Comparison of ENCODE assay signal across 11 mouse cellular contexts in the genomic region with DNA sequence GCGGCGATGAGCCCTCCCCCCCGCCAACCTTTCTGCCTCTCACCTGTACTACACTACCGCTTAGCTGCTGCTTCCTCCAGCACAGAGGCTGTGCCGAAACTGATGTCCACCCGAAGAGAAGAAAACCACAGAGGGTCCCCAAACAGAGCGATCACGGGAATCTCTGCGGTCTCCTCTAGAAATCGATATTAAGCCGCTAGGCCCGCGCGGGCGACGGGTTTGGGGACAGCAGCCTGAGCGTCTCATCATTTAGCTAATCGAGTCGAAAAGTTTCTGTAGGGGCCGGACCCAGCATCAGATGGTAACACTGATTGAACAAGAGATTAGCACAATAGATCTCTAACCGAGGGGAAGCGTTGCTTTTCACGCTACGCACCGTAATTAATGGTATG. TPM values are rescaled to one million over a fixed set of nuclear protein-coding genes. Genes with fewer than 3 reads are reported as not detected.
A peak's percentile ranks its signal among the peaks of the same experiment; 100 is the strongest.
DNase-seq lines count a peak whose midpoint lies in the region; ATAC-seq lines count a peak whose summit lies in the region.
"Had no signal": no experiment of that assay in that cellular context is flagged by ENCODE, and none has a peak within 500 bp of the region (broad histone marks: within the 10 kb centered on the region; RNA-seq: fewer than 3 reads in every experiment).

No protein-coding gene starts in this region.

- peaks cover 91% of the 10 kb centered on the region for H3K27me3 ChIP-seq in hindbrain, embryonic 11.5 days (ENCODE audit: control insufficient read depth, insufficient read depth, low read length)
- H3K27me3 ChIP-seq in hindbrain, embryonic 16.5 days (replicated peaks; ENCODE audit: control insufficient read depth, insufficient read depth, low read length), result peaks cover 53% of the 10 kb centered on the region
- H3K27me3 ChIP-seq in neural tube, embryonic 11.5 days (ENCODE audit: control insufficient read depth, insufficient read depth, low read length), result peaks cover 99% of the 10 kb centered on the region
- peaks cover 100% of the 10 kb centered on the region for H3K27me3 ChIP-seq in embryonic facial prominence, embryonic 10.5 days (replicated peaks; ENCODE audit: low read depth, poor library complexity, severe bottlenecking)
- H3K27me3 ChIP-seq in neural tube, embryonic 12.5 days (replicated peaks), result peaks cover 95% of the 10 kb centered on the region

- no peak overlapping the region for H3K4me2 ChIP-seq in hindbrain, embryonic 11.5 days (replicated peaks; ENCODE audit: low read depth, low read length)
- H3K4me2 ChIP-seq in hindbrain, embryonic 16.5 days (ENCODE audit: low read length), result no peak overlapping the region
- peak overlapping the region; percentile 30 for H3K4me2 ChIP-seq in neural tube, embryonic 11.5 days (ENCODE audit: low read depth)
- peak overlapping the region; percentile 40 for H3K4me2 ChIP-seq in neural tube, embryonic 12.5 days (replicated peaks)

- H3K36me3 ChIP-seq in hindbrain, embryonic 11.5 days (ENCODE audit: control insufficient read depth, insufficient read depth, low read length), result no peaks in the 10 kb centered on the region
- H3K36me3 ChIP-seq in hindbrain, embryonic 16.5 days (ENCODE audit: control insufficient read depth, insufficient read depth, low read length), result no peaks in the 10 kb centered on the region
- no peaks in the 10 kb centered on the region for H3K36me3 ChIP-seq in neural tube, embryonic 11.5 days (ENCODE audit: control insufficient read depth, insufficient read depth, low read length)
- no peaks in the 10 kb centered on the region for H3K36me3 ChIP-seq in embryonic facial prominence, embryonic 10.5 days (replicated peaks)
- H3K36me3 ChIP-seq in neural tube, embryonic 12.5 days, result no peaks in the 10 kb centered on the region

- WGBS in hindbrain, embryonic 11.5 days, result under 1% methylated on average over 25 of the region's 25 CpGs
- WGBS in hindbrain, embryonic 16.5 days, result 1% methylated on average over 25 of the region's 25 CpGs
- under 1% methylated on average over 25 of the region's 25 CpGs for WGBS in neural tube, embryonic 11.5 days
- whole genome bisulfite sequencing in embryonic facial prominence, embryonic 10.5 days, result under 1% methylated on average over 25 of the region's 25 CpGs
- under 1% methylated on average over 25 of the region's 25 CpGs for WGBS in neural tube, embryonic 12.5 days

- no peaks in the 10 kb centered on the region for H3K9me3 ChIP-seq in hindbrain, embryonic 11.5 days (ENCODE audit: control insufficient read depth, low read length)
- H3K9me3 ChIP-seq in hindbrain, embryonic 16.5 days (ENCODE audit: control insufficient read depth, low read length), result no peaks in the 10 kb centered on the region
- H3K9me3 ChIP-seq in neural tube, embryonic 11.5 days (ENCODE audit: control insufficient read depth, low read length), result no peaks in the 10 kb centered on the region
- H3K9me3 ChIP-seq in embryonic facial prominence, embryonic 10.5 days, result no peaks in the 10 kb centered on the region
- H3K9me3 ChIP-seq in neural tube, embryonic 12.5 days, result no peaks in the 10 kb centered on the region

- peaks cover 11% of the 10 kb centered on the region for H3K4me1 ChIP-seq in hindbrain, embryonic 11.5 days (replicated peaks; ENCODE audit: control insufficient read depth, insufficient read depth, low read length)
- peaks cover 10% of the 10 kb centered on the region for H3K4me1 ChIP-seq in hindbrain, embryonic 16.5 days (ENCODE audit: control insufficient read depth, insufficient read depth, low read depth, low read length)
- peaks cover 5% of the 10 kb centered on the region for H3K4me1 ChIP-seq in neural tube, embryonic 11.5 days (ENCODE audit: control insufficient read depth, insufficient read depth, low read length)
- peaks cover 44% of the 10 kb centered on the region for H3K4me1 ChIP-seq in embryonic facial prominence, embryonic 10.5 days
- H3K4me1 ChIP-seq in neural tube, embryonic 12.5 days, result peaks cover 23% of the 10 kb centered on the region; the same call in 1 of the 2 replicates

- 0 out of 2 replicates have a peak overlapping the region, but pooled peaks have one; percentile 6 for H3K4me3 ChIP-seq in hindbrain, embryonic 11.5 days (ENCODE audit: low read depth, low read length)
- no peak overlapping the region; the same call in 1 of the 2 replicates for H3K4me3 ChIP-seq in hindbrain, embryonic 16.5 days (ENCODE audit: low read length)
- H3K4me3 ChIP-seq in neural tube, embryonic 11.5 days (ENCODE audit: low read depth, low read length), result peak overlapping the region; percentile 2; the same call in 1 of the 2 replicates
- H3K4me3 ChIP-seq in embryonic facial prominence, embryonic 10.5 days, result peak overlapping the region; percentile 29; the same call in 1 of the 2 replicates
- peak overlapping the region; percentile 27 for H3K4me3 ChIP-seq in neural tube, embryonic 12.5 days

- peak; percentile 77 for DNase-seq in hindbrain, embryonic 11.5 days (ENCODE audit: low spot score)
- peak; percentile 65 for DNase-seq in neural tube, embryonic 11.5 days (ENCODE audit: low spot score)
- no peak for DNase-seq in neural tube, embryonic 10.5 days (ENCODE audit: extremely low spot score, low spot score)
- peak; percentile 57 for DNase-seq in embryonic facial prominence, embryonic 10.5 days (ENCODE audit: low spot score)
- DNase-seq in natural killer cell, adult 2 months (ENCODE audit: low spot score in 2 of 2), result no peak
- DNase-seq in adrenal gland, adult (ENCODE audit: inconsistent age in 2 of 2, low spot score in 1 of 2), result no peak
- DNase-seq: kidney, postnatal 14 days had no signal

- H3K27ac ChIP-seq in hindbrain, embryonic 11.5 days (ENCODE audit: low read depth, low read length), result no peak overlapping the region
- no peak overlapping the region for H3K27ac ChIP-seq in hindbrain, embryonic 16.5 days (ENCODE audit: low read depth, low read length)
- no peak overlapping the region for H3K27ac ChIP-seq in neural tube, embryonic 11.5 days (ENCODE audit: low read depth, low read length)
- H3K27ac ChIP-seq in embryonic facial prominence, embryonic 10.5 days (replicated peaks), result no peak overlapping the region
- no peak overlapping the region for H3K27ac ChIP-seq in neural tube, embryonic 12.5 days

- 0 out of 2 replicates have a peak overlapping the region, but pooled peaks have one; percentile 5 for H3K9ac ChIP-seq in hindbrain, embryonic 11.5 days (ENCODE audit: low read depth, low read length)
- H3K9ac ChIP-seq in hindbrain, embryonic 16.5 days (ENCODE audit: low read depth, low read length), result no peak overlapping the region
- no peak overlapping the region; the same call in 1 of the 2 replicates for H3K9ac ChIP-seq in neural tube, embryonic 11.5 days (ENCODE audit: low read length)
- H3K9ac ChIP-seq in neural tube, embryonic 12.5 days, result peak overlapping the region; percentile 33

- peak; percentile 23; the same call in 1 of the 2 replicates for ATAC-seq in hindbrain, embryonic 11.5 days (ENCODE audit: low FRiP score)
- no peak for ATAC-seq in hindbrain, embryonic 16.5 days
- peak; percentile 8; the same call in 1 of the 2 replicates for ATAC-seq in neural tube, embryonic 11.5 days (ENCODE audit: insufficient read depth, low FRiP score, low TSS enrichment)
- peak; percentile 22 for ATAC-seq in neural tube, embryonic 12.5 days (ENCODE audit: low FRiP score, low read depth)

RNA-seq across cellular contexts. Expression of a gene that starts 2.9 kb away (rescaled TPM):
- polyA plus RNA-seq in hindbrain, embryonic 11.5 days (2014; fragmentation: Nextera tagmentation; extraction: Ambion mirVana), result 2.2 and 2.5 TPM in 2 replicates
- polyA plus RNA-seq in hindbrain, embryonic 16.5 days (2015; fragmentation: Nextera tagmentation; extraction: Ambion mirVana), result 1.4 and 1.5 TPM in 2 replicates
- 4.2 and 5.6 TPM in 2 replicates for polyA plus RNA-seq in neural tube, embryonic 11.5 days (2014; fragmentation: Nextera tagmentation; extraction: Ambion mirVana)
- 0.42 and 0.69 TPM in 2 replicates for polyA plus RNA-seq in embryonic facial prominence, embryonic 10.5 days (2016; fragmentation: Nextera tagmentation; extraction: Ambion mirVana)
- 8.9 and 9.3 TPM in 2 replicates for polyA plus RNA-seq in neural tube, embryonic 12.5 days (2016; fragmentation: Nextera tagmentation; extraction: Ambion mirVana)
- polyA plus RNA-seq: cortical plate, adult 2 months; thymus, postnatal 0 days had no signal

Comparison
In these comparisons a context has a peak if more than half of its experiments do, and no peak if none do; other contexts are left out.
1. DNase-seq: peak in hindbrain, embryonic 11.5 days (single experiment), neural tube, embryonic 11.5 days (single experiment) and embryonic facial prominence, embryonic 10.5 days (single experiment); none in neural tube, embryonic 10.5 days (single experiment), natural killer cell, adult 2 months (0 of 2) and adrenal gland, adult (0 of 2).
2. H3K9ac ChIP-seq: peak in hindbrain, embryonic 11.5 days (single experiment) and neural tube, embryonic 12.5 days (single experiment); none in hindbrain, embryonic 16.5 days (single experiment) and neural tube, embryonic 11.5 days (single experiment).
3. H3K4me2 ChIP-seq: peak in neural tube, embryonic 11.5 days (single experiment) and neural tube, embryonic 12.5 days (single experiment); none in hindbrain, embryonic 11.5 days (single experiment) and hindbrain, embryonic 16.5 days (single experiment).